Mouse (Mus musculus): Measurements from ENCODE around the gene Tcf19.
"Not testable (repeated sequence)": the region's sequence is repeated elsewhere in the genome, so short reads cannot be mapped to it uniquely, and the experiment has no call there.

Gene Tcf19

DNA sequence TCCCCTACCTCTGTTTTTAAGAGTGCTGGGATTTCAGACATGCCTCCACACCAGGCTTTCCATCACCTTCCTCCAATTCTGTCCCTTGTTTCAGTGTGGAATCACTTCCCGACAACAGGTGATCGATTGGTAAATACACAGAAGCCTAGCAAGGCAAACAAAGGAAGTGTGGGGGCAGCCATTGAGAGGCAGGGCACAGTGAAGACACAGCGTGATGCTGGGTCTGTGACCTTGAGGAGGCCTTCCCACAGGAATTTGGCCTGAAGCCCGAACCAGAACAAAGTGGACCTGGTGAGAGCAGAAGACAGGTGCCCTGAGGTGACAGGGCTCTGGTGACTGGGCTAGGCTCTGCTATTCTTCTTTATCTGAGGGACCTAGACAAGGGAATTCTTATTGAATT lies 30.9 kb downstream of the Tcf19 start:
- DNase-seq (ENCODE audit: low spot score), result peak; percentile 65

DNA sequence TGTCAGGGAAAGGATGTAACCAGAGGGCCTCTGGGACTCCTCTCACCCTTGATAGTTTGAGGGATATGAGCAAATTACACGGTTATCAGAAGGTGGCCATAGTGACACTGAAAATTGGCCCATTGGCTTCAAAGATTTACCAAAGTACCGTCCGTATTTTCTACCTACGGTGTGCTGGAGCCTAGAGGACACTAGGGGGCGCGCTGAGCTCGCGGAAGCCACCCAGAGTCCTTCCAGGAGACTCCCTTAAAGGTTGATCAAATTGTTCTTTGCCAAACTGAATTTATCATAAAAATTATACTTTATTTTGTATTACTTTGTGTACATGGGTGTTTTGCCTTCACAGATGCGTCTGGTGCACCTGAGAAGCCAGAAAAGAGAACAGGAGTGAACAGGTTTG lies 32.6 kb downstream of the Tcf19 start:
- no peak for DNase-seq (ENCODE audit: low spot score)

DNA sequence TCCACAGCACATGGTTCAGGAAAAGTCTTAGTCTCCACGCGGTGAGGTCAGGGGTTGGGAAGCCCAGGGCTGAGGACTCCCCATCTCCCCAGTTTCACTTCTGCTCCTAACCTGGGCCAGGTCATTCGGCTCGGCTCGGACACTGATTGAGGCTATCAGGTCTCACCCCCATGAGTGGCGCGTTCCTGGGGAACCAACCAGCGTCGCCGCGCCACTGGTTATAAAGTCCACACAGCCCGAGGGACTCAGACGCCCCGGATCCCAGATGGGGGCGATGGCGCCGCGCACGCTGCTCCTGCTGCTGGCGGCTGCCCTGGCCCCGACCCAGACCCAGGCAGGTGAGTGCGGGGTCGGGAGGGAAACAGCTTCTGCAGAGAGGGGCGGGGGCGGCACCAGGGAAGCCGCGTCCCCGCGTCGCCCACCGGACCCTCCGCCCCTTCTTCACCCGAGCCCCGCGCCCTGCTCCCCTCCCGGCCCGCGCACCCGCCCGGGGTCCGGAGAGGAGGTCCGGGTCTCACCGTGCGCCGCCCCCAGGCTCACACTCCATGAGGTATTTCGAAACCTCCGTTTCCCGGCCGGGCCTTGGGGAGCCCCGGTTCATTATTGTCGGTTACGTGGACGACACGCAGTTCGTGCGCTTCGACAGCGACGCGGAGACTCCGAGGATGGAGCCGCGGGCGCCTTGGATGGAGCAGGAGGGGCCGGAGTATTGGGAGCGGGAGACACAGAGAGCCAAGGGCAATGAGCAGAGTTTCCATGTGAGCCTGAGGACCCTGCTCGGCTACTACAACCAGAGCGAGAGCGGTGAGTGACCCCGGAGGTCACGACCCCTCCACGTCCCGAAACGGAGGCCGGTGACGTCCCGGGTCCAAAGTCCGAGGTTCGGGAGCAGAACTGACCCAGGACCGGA lies 46.5 kb downstream of the Tcf19 start, which contains the start of gene H2-Q10:
TSS of gene H2-Q10 (plus strand) at position 248 of the 910 bp plus-strand sequence.
- peak; percentile 80 for DNase-seq (ENCODE audit: low spot score)

DNA sequence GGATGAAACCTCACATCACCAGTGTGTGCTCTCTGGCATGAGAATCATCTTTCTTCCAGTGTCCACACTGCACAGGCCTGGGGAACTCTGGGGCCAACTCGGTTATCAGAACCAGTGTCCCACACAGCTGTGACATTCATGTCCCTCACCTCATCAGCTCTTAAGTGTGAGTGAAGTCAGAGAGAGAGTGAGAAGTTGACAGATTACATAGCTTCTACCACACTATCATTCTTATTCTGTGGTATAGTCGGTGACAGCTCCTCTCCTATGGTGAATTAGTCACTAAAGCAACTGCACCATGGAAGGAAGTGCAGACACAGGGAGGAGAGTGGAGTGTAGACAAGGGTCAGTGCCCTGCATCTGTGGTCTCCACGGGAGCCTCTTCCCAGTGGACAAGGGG lies 47.7 kb downstream of the Tcf19 start:
- DNase-seq (ENCODE audit: low spot score), result not testable (repeated sequence)

DNA sequence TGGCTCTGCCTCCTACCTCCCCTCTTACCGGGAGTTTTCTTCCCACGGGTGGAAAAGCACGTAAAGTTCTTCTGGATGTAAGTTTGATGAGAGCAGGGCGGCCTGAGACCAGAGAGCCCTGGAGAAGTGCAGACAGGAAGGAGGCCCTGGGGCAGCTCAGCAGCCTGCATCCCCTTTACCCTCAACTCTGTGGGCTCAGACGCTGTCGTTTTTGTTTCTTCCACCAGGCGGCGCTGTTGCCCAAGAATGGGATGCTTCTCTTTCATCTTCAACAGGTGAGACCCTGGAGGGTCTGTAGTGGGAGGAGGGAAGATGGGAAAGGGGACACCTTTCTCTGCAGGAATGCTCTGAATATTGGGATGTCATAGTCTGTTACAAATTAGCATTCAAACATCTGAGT lies 51.0 kb downstream of the Tcf19 start:
- DNase-seq (ENCODE audit: low spot score), result peak; percentile 34
